Mouse (Mus musculus): ENCODE measurements around the gene Dchs2.

GRCm38 (mm10) chr3:83230326-83230725 is 102.6 kb downstream of the Dchs2 start:
- no peak for TF ChIP-seq CTCF (IDR thresholded peaks at IDR 0.05; ENCODE audit: low read depth)
- TF ChIP-seq EP300 (IDR thresholded peaks at IDR 0.05; ENCODE audit: low read depth), result no peak

All from heart, postnatal 0 days (tissue).